9 mouse cellular contexts compared by ENCODE assay signal in genomic region chr11:74828404-74828931, GRCm38 (mm10). TPM values are rescaled to one million over a fixed set of nuclear protein-coding genes. Genes with fewer than 3 reads are reported as not detected.
A peak's percentile ranks its signal among the peaks of the same experiment; 100 is the strongest.
DNase-seq lines count a peak whose midpoint lies in the region; ATAC-seq and TF ChIP-seq lines count a peak whose summit lies in the region.
"Had no signal": no experiment of that assay in that cellular context is flagged by ENCODE, and none has a peak within 500 bp of the region (broad histone marks: within the 10 kb centered on the region; RNA-seq: fewer than 3 reads in every experiment).

No protein-coding gene starts in this region.

- H3K4me2 ChIP-seq in lung, postnatal 0 days (replicated peaks; ENCODE audit: low read depth, low read length), result no peak overlapping the region
- peak overlapping the region; percentile 100 for H3K4me2 ChIP-seq in liver, embryonic 13.5 days

- peak; percentile 47 for TF ChIP-seq CTCF in lung, postnatal 0 days (IDR thresholded peaks at IDR 0.05)
- no peak for TF ChIP-seq CTCF in E14TG2a.4 (conservative IDR thresholded peaks at IDR 0.05; ENCODE audit: low read length)

- peaks cover 16% of the 10 kb centered on the region; the same call in 1 of the 2 replicates for H3K4me1 ChIP-seq in lung, postnatal 0 days (ENCODE audit: insufficient read depth, low read depth, low read length)
- peaks cover 67% of the 10 kb centered on the region for H3K4me1 ChIP-seq in E14TG2a.4 (replicated peaks; ENCODE audit: low read depth, low read length)
- H3K4me1 ChIP-seq in liver, embryonic 13.5 days (replicated peaks), result peaks cover 68% of the 10 kb centered on the region

- 45% methylated on average over 2 of the region's 2 CpGs for WGBS in lung, postnatal 0 days
- WGBS in liver, embryonic 13.5 days (ENCODE audit: insufficient replicate concordance), result 48% methylated on average over 2 of the region's 2 CpGs

- TF ChIP-seq EP300 in lung, postnatal 0 days (IDR thresholded peaks at IDR 0.05), result no peak

- peak; percentile 13 for DNase-seq in gastrocnemius, postnatal 10 days
- DNase-seq in gastrocnemius, adult 8-10 months (ENCODE audit: low spot score in 2 of 2), result no peak
- DNase-seq in lung, postnatal 0 days (ENCODE audit: low spot score), result no peak
- DNase-seq in lung, postnatal 25 days (ENCODE audit: low spot score), result no peak
- no peak for DNase-seq in liver, embryonic 13.5 days
- DNase-seq in frontal cortex, postnatal 14 days (ENCODE audit: low spot score in 2 of 2), result no peak

- no peaks in the 10 kb centered on the region for H3K9me3 ChIP-seq in lung, postnatal 0 days (ENCODE audit: low read length)
- H3K9me3 ChIP-seq in E14TG2a.4 (ENCODE audit: low read length), result no peaks in the 10 kb centered on the region
- H3K9me3 ChIP-seq in liver, embryonic 13.5 days (replicated peaks), result no peaks in the 10 kb centered on the region
- H3K9me3 ChIP-seq: G1E had no signal

- no peak overlapping the region for H3K9ac ChIP-seq in lung, postnatal 0 days (replicated peaks; ENCODE audit: low read depth)
- H3K9ac ChIP-seq in liver, embryonic 13.5 days, result no peak overlapping the region

- H3K36me3 ChIP-seq in lung, postnatal 0 days (ENCODE audit: insufficient read depth, low read length), result no peaks in the 10 kb centered on the region
- peaks cover 39% of the 10 kb centered on the region for H3K36me3 ChIP-seq in E14TG2a.4 (ENCODE audit: insufficient read depth, low read length)
- 0 out of 2 replicates have a peak, but pooled peaks cover 5% of the 10 kb centered on the region for H3K36me3 ChIP-seq in liver, embryonic 13.5 days

- no peak overlapping the region for H3K27ac ChIP-seq in lung, postnatal 0 days (ENCODE audit: low read length)
- peak overlapping the region; percentile 96 for H3K27ac ChIP-seq in liver, embryonic 13.5 days

- ATAC-seq in lung, postnatal 0 days, result no peak
- ATAC-seq in liver, embryonic 13.5 days (ENCODE audit: low read depth), result no peak
- ATAC-seq in erythroblast, adult 5-6 weeks (replicated peaks; ENCODE audit: low FRiP score, poor library complexity, severe bottlenecking), result no peak

- H3K27me3 ChIP-seq in lung, postnatal 0 days (replicated peaks; ENCODE audit: insufficient read depth, low read length), result no peaks in the 10 kb centered on the region
- no peaks in the 10 kb centered on the region for H3K27me3 ChIP-seq in E14TG2a.4 (ENCODE audit: insufficient read depth, low read length)
- no peaks in the 10 kb centered on the region for H3K27me3 ChIP-seq in liver, embryonic 13.5 days

- no peak overlapping the region for H3K4me3 ChIP-seq in lung, postnatal 0 days (ENCODE audit: low read depth, low read length)
- peak overlapping the region; percentile 100; the same call in 1 of the 2 replicates for H3K4me3 ChIP-seq in E14TG2a.4 (replicated peaks; ENCODE audit: low read length)
- H3K4me3 ChIP-seq in liver, embryonic 13.5 days (replicated peaks), result no peak overlapping the region; the same call in 1 of the 2 replicates

RNA-seq across cellular contexts. Expression of gene Mnt, which starts 2.3 kb away (rescaled TPM):
- 1 to 10 TPM; 7.6 to 9.8 TPM for total RNA-seq in gastrocnemius, postnatal 10 days (2021)
- 10 to 100 TPM in 1 of 4 experiments, 1 to 10 TPM in 3; 5.8 to 11.7 (median 7.8) TPM for total RNA-seq in gastrocnemius, adult 8-10 months (2022)
- polyA plus RNA-seq in lung, postnatal 0 days (2015; fragmentation: Nextera tagmentation; extraction: Ambion mirVana), result 4.7 and 4.9 TPM in 2 replicates
- polyA plus RNA-seq in liver, embryonic 13.5 days (2015; fragmentation: Nextera tagmentation; extraction: Ambion mirVana), result 1.3 and 1.5 TPM in 2 replicates
- total RNA-seq in erythroblast, adult 5-6 weeks (2015; ENCODE audit: low replicate concordance), result 1.3 and 2.1 TPM in 2 replicates
- total RNA-seq in erythroblast, adult 5-6 weeks (2017; ENCODE audit: low replicate concordance), result 0.68 and 2.1 TPM in 2 replicates

RNA-seq across cellular contexts. Expression of gene Mettl16, which starts 57.8 kb away (rescaled TPM):
- 10 to 100 TPM in 1 of 2 experiments, 1 to 10 TPM in 1; 9.1 to 11.7 TPM for total RNA-seq in gastrocnemius, postnatal 10 days (2021)
- 10 to 100 TPM; 10.7 to 16.3 (median 12.4) TPM for total RNA-seq in gastrocnemius, adult 8-10 months (2022)
- 13.7 and 18.1 TPM in 2 replicates for polyA plus RNA-seq in lung, postnatal 0 days (2015; fragmentation: Nextera tagmentation; extraction: Ambion mirVana)
- polyA plus RNA-seq in liver, embryonic 13.5 days (2015; fragmentation: Nextera tagmentation; extraction: Ambion mirVana), result 34.8 and 40.3 TPM in 2 replicates
- total RNA-seq in erythroblast, adult 5-6 weeks (2015; ENCODE audit: low replicate concordance), result 1.3 and 2.5 TPM in 2 replicates
- total RNA-seq in erythroblast, adult 5-6 weeks (2017; ENCODE audit: low replicate concordance), result 9.7 and 15.3 TPM in 2 replicates
